In genomic region chr2:32070747-32071146, GRCm38 (mm10) we compare ENCODE assay signal across 22 mouse cellular contexts. TPM values are rescaled to one million over a fixed set of nuclear protein-coding genes. Genes with fewer than 3 reads are reported as not detected.
DNase-seq lines count a peak whose midpoint lies in the region; TF ChIP-seq lines count a peak whose summit lies in the region.
"Had no signal": no experiment of that assay in that cellular context is flagged by ENCODE, and none has a peak within 500 bp of the region (broad histone marks: within the 10 kb centered on the region; RNA-seq: fewer than 3 reads in every experiment).

No protein-coding gene starts in this region.

- no peak for TF ChIP-seq POLR2A in thymus, adult 2 months (IDR thresholded peaks at IDR 0.05; ENCODE audit: control insufficient read depth, extremely low read depth, insufficient read depth, low read length, poor library complexity)

- H3K4me1 ChIP-seq in thymus, adult 2 months (replicated peaks; ENCODE audit: control insufficient read depth, insufficient read depth, low read length): peaks cover 79% of the 10 kb centered on the region
- H3K4me1 ChIP-seq: hindbrain, embryonic 12.5 days; hindbrain, embryonic 15.5 days had no signal

- WGBS in thymus, adult 2 months: 93% methylated on average over 10 of the region's 10 CpGs

- DNase-seq in heart, adult 11 months: peak; percentile 80
- no peak for DNase-seq in heart, postnatal 36 days
- peak; percentile 9 for DNase-seq in thymus, adult 2 months
- DNase-seq in thymus, postnatal 10 days (ENCODE audit: low spot score in 2 of 2): no peak
- peak; percentile 71 for DNase-seq in naive thymus-derived CD4-positive, alpha-beta T cell, adult 2 months (ENCODE audit: low read depth)
- DNase-seq in c-Kit-positive CD71-positive TER-119-positive erythroid progenitor cells, embryonic 14.5 days (ENCODE audit: low spot score): no peak
- DNase-seq: adrenal gland, postnatal 10 days; adrenal gland, postnatal 36 days; cerebellum, adult 11 months; cerebellum, adult 2 months; cerebellum, adult 9-11 months; cerebellum, postnatal 25 days; forebrain, postnatal 0 days; gastrocnemius, postnatal 25 days; heart, adult 2 months; heart, postnatal 14 days had no signal

- no peak overlapping the region for H3K4me3 ChIP-seq in thymus, adult 2 months (ENCODE audit: control insufficient read depth, insufficient read depth, low read length)
- H3K4me3 ChIP-seq: embryonic facial prominence, embryonic 12.5 days; embryonic facial prominence, embryonic 15.5 days; heart, adult 2 months; heart, embryonic 10.5 days; heart, embryonic 13.5 days; hindbrain, embryonic 12.5 days; hindbrain, embryonic 15.5 days had no signal

- H3K36me3 ChIP-seq in thymus, adult 2 months (ENCODE audit: control insufficient read depth, insufficient read depth, low read length): peaks cover 76% of the 10 kb centered on the region
- H3K36me3 ChIP-seq: embryonic facial prominence, embryonic 12.5 days; embryonic facial prominence, embryonic 15.5 days; hindbrain, embryonic 12.5 days; hindbrain, embryonic 15.5 days had no signal

- H3K27me3 ChIP-seq in thymus, adult 2 months (ENCODE audit: control insufficient read depth, insufficient read depth, low read length): no peaks in the 10 kb centered on the region
- H3K27me3 ChIP-seq: embryonic facial prominence, embryonic 15.5 days; heart, embryonic 13.5 days; hindbrain, embryonic 15.5 days had no signal

- H3K27ac ChIP-seq in thymus, adult 2 months (ENCODE audit: control insufficient read depth, insufficient read depth, low read length): peak overlapping the region; percentile 15; the same call in 1 of the 2 replicates
- H3K27ac ChIP-seq: embryonic facial prominence, embryonic 12.5 days; embryonic facial prominence, embryonic 15.5 days; heart, adult 2 months; hindbrain, embryonic 12.5 days; hindbrain, embryonic 15.5 days had no signal

- no peak for TF ChIP-seq CTCF in thymus, adult 2 months (IDR thresholded peaks at IDR 0.05; ENCODE audit: borderline replicate concordance, control insufficient read depth, extremely low read depth, insufficient read depth, low read length, poor library complexity)

- intact Hi-C loops in heart, postnatal 36 days (cut with DNase I): no loop called here

RNA-seq across cellular contexts. Expression of gene Fam78a, which starts 13.9 kb away (rescaled TPM):
- 10 to 100 TPM; 14.3 to 15.8 TPM for total RNA-seq in heart, postnatal 36 days (2021)
- polyA plus RNA-seq in thymus, adult 2 months (2012; rRNA removed): 189 and 210 TPM in 2 replicates

RNA-seq across cellular contexts. Expression of gene Plpp7, which starts 24.6 kb away (rescaled TPM):
- 10 to 100 TPM; 24.7 to 32.1 TPM for total RNA-seq in heart, postnatal 36 days (2021)
- polyA plus RNA-seq in thymus, adult 2 months (2012; rRNA removed): 2.9 and 7.7 TPM in 2 replicates

Comparison
In these comparisons a context has a peak if more than half of its experiments do, and no peak if none do; other contexts are left out.
1. DNase-seq: peak in heart, adult 11 months (single experiment), thymus, adult 2 months (single experiment) and naive thymus-derived CD4-positive, alpha-beta T cell, adult 2 months (single experiment); none in heart, postnatal 36 days (0 of 2), thymus, postnatal 10 days (0 of 2) and c-Kit-positive CD71-positive TER-119-positive erythroid progenitor cells, embryonic 14.5 days (single experiment).